Comparison of ENCODE assay signal across 22 mouse cellular contexts in the genomic region with DNA sequence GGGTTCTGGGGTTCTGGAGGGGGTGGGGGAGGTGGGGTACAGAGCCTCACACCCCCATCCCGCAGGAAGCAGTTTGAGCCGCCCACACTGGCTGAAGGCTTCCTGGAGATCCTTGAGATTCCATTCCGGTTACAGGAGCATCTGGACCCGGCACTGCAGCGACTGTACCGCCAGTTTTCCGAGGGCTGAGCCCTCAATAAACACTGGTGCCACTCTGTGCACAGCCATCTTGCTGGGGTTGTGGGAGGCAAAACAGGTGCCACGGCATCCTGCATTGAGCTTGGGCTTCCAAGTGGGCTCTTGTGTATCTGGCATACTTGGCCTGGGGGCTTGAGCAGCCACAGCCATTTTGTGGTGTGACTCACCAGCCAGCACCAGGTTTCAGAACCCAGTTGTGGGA. TPM values are rescaled to one million over a fixed set of nuclear protein-coding genes. Genes with fewer than 3 reads are reported as not detected.
A peak's percentile ranks its signal among the peaks of the same experiment; 100 is the strongest.
DNase-seq lines count a peak whose midpoint lies in the region; ATAC-seq and TF ChIP-seq lines count a peak whose summit lies in the region.
"Had no signal": no experiment of that assay in that cellular context is flagged by ENCODE, and none has a peak within 500 bp of the region (broad histone marks: within the 10 kb centered on the region; RNA-seq: fewer than 3 reads in every experiment).

No protein-coding gene starts in this region.

- H3K27me3 ChIP-seq in intestine, postnatal 0 days (replicated peaks; ENCODE audit: control insufficient read depth, insufficient read depth, low read length) = no peaks in the 10 kb centered on the region
- H3K27me3 ChIP-seq in intestine, embryonic 16.5 days (replicated peaks; ENCODE audit: control insufficient read depth, insufficient read depth, low read length) = no peaks in the 10 kb centered on the region
- H3K27me3 ChIP-seq in midbrain, embryonic 11.5 days (ENCODE audit: control insufficient read depth, insufficient read depth, low read length) = no peaks in the 10 kb centered on the region
- no peaks in the 10 kb centered on the region for H3K27me3 ChIP-seq in midbrain, embryonic 14.5 days (ENCODE audit: control insufficient read depth, insufficient read depth, low read length)
- H3K27me3 ChIP-seq: embryonic facial prominence, embryonic 13.5 days; heart, embryonic 13.5 days; hindbrain, embryonic 12.5 days; hindbrain, embryonic 15.5 days had no signal

- WGBS in intestine, postnatal 0 days = 72% methylated on average over 8 of the region's 8 CpGs
- WGBS in intestine, embryonic 16.5 days = 77% methylated on average over 8 of the region's 8 CpGs
- 93% methylated on average over 8 of the region's 8 CpGs for WGBS in midbrain, embryonic 11.5 days
- WGBS in midbrain, embryonic 14.5 days = 85% methylated on average over 8 of the region's 8 CpGs

- H3K4me3 ChIP-seq in intestine, postnatal 0 days (ENCODE audit: low read depth, low read length) = no peak overlapping the region
- no peak overlapping the region for H3K4me3 ChIP-seq in intestine, embryonic 16.5 days (ENCODE audit: low read length)
- no peak overlapping the region for H3K4me3 ChIP-seq in midbrain, embryonic 11.5 days (ENCODE audit: low read depth, low read length)
- no peak overlapping the region for H3K4me3 ChIP-seq in midbrain, embryonic 14.5 days (replicated peaks; ENCODE audit: low read depth, low read length)
- H3K4me3 ChIP-seq: embryonic facial prominence, embryonic 13.5 days; erythroblast, embryonic 14.5 days; heart, adult 2 months; heart, embryonic 13.5 days; hindbrain, embryonic 12.5 days; hindbrain, embryonic 15.5 days had no signal

- H3K27ac ChIP-seq in intestine, postnatal 0 days (ENCODE audit: low read depth, low read length) = 0 out of 2 replicates have a peak overlapping the region, but pooled peaks have one; percentile 7
- no peak overlapping the region for H3K27ac ChIP-seq in intestine, embryonic 16.5 days (ENCODE audit: low read length)
- no peak overlapping the region for H3K27ac ChIP-seq in midbrain, embryonic 11.5 days (ENCODE audit: low read depth, low read length)
- H3K27ac ChIP-seq in midbrain, embryonic 14.5 days (replicated peaks; ENCODE audit: low read depth, low read length) = no peak overlapping the region
- H3K27ac ChIP-seq: heart, adult 2 months; heart, embryonic 10.5 days; heart, embryonic 13.5 days; hindbrain, embryonic 12.5 days; hindbrain, embryonic 15.5 days had no signal

- peaks cover 47% of the 10 kb centered on the region for H3K36me3 ChIP-seq in intestine, postnatal 0 days (ENCODE audit: control insufficient read depth, insufficient read depth)
- H3K36me3 ChIP-seq in intestine, embryonic 16.5 days (ENCODE audit: control insufficient read depth, insufficient read depth, low read length) = peaks cover 21% of the 10 kb centered on the region
- H3K36me3 ChIP-seq in midbrain, embryonic 11.5 days (ENCODE audit: control insufficient read depth, insufficient read depth, low read length) = peaks cover 26% of the 10 kb centered on the region
- H3K36me3 ChIP-seq in midbrain, embryonic 14.5 days (ENCODE audit: control insufficient read depth, insufficient read depth, low read length) = peaks cover 58% of the 10 kb centered on the region

- H3K9ac ChIP-seq in intestine, postnatal 0 days (ENCODE audit: low read depth, low read length) = no peak overlapping the region
- H3K9ac ChIP-seq in intestine, embryonic 16.5 days (ENCODE audit: low read depth, low read length) = no peak overlapping the region
- no peak overlapping the region for H3K9ac ChIP-seq in midbrain, embryonic 11.5 days (ENCODE audit: low read length)
- no peak overlapping the region for H3K9ac ChIP-seq in midbrain, embryonic 14.5 days (replicated peaks; ENCODE audit: low read length)
- H3K9ac ChIP-seq: embryonic facial prominence, embryonic 13.5 days; forebrain, postnatal 0 days; heart, embryonic 13.5 days; hindbrain, embryonic 12.5 days; hindbrain, embryonic 15.5 days had no signal

- H3K4me1 ChIP-seq in intestine, postnatal 0 days (replicated peaks; ENCODE audit: control insufficient read depth, insufficient read depth, low read length) = peaks cover 20% of the 10 kb centered on the region
- H3K4me1 ChIP-seq in intestine, embryonic 16.5 days (ENCODE audit: control insufficient read depth, insufficient read depth, low read length) = peaks cover 40% of the 10 kb centered on the region
- peaks cover 24% of the 10 kb centered on the region for H3K4me1 ChIP-seq in midbrain, embryonic 11.5 days (ENCODE audit: control insufficient read depth, insufficient read depth, low read length)
- peaks cover 22% of the 10 kb centered on the region for H3K4me1 ChIP-seq in midbrain, embryonic 14.5 days (ENCODE audit: control insufficient read depth, insufficient read depth, low read length)

- intact Hi-C loops in heart, postnatal 10 days (cut with DNase I) = no loop called here

- peak; percentile 28 for DNase-seq in adrenal gland, postnatal 25 days
- DNase-seq in adrenal gland, postnatal 10 days = no peak
- DNase-seq in midbrain, embryonic 11.5 days (ENCODE audit: low spot score, missing footprints) = peak; percentile 85
- DNase-seq in midbrain, embryonic 14.5 days = no peak
- no peak for DNase-seq in heart, postnatal 10 days
- DNase-seq: cerebellum, adult 11 months; cerebellum, adult 9-11 months; cerebellum, postnatal 25 days; forebrain, postnatal 0 days; gastrocnemius, postnatal 36 days; heart, adult 2 months; kidney, adult 18-20 months had no signal

- no peak overlapping the region for H3K4me2 ChIP-seq in intestine, postnatal 0 days (replicated peaks; ENCODE audit: low read depth)
- no peak overlapping the region for H3K4me2 ChIP-seq in intestine, embryonic 16.5 days (ENCODE audit: low read depth, low read length)
- H3K4me2 ChIP-seq in midbrain, embryonic 11.5 days = no peak overlapping the region
- no peak overlapping the region for H3K4me2 ChIP-seq in midbrain, embryonic 14.5 days (ENCODE audit: low read length)
- H3K4me2 ChIP-seq: embryonic facial prominence, embryonic 13.5 days; heart, embryonic 13.5 days; hindbrain, embryonic 12.5 days; hindbrain, embryonic 15.5 days had no signal

- TF ChIP-seq CTCF in intestine, postnatal 0 days (IDR thresholded peaks at IDR 0.05; ENCODE audit: low read depth) = no peak

- ATAC-seq in intestine, postnatal 0 days = no peak
- no peak for ATAC-seq in intestine, embryonic 16.5 days
- no peak for ATAC-seq in midbrain, embryonic 11.5 days (ENCODE audit: low FRiP score)
- ATAC-seq in midbrain, embryonic 14.5 days (ENCODE audit: low FRiP score, low TSS enrichment) = no peak
- ATAC-seq: CD4-positive, CD25-positive, alpha-beta regulatory T cell, adult 4 months; forebrain, embryonic 14.5 days; forebrain, postnatal 0 days had no signal

- no peaks in the 10 kb centered on the region for H3K9me3 ChIP-seq in intestine, postnatal 0 days (ENCODE audit: control insufficient read depth)
- no peaks in the 10 kb centered on the region for H3K9me3 ChIP-seq in intestine, embryonic 16.5 days (ENCODE audit: control insufficient read depth, low read length)
- H3K9me3 ChIP-seq in midbrain, embryonic 11.5 days (ENCODE audit: control insufficient read depth, low read length) = no peaks in the 10 kb centered on the region
- no peaks in the 10 kb centered on the region for H3K9me3 ChIP-seq in midbrain, embryonic 14.5 days (ENCODE audit: control insufficient read depth, low read length)
- H3K9me3 ChIP-seq: embryonic facial prominence, embryonic 13.5 days; heart, embryonic 10.5 days; heart, embryonic 13.5 days; hindbrain, embryonic 12.5 days; hindbrain, embryonic 15.5 days had no signal

RNA-seq across cellular contexts. Expression of a gene that starts 5.5 kb away (rescaled TPM):
- total RNA-seq in adrenal gland, postnatal 25 days (2021) = 53.2 and 55.8 TPM in 2 replicates
- 10 to 100 TPM; 37.6 to 38.6 TPM for total RNA-seq in adrenal gland, postnatal 10 days (2021)
- polyA plus RNA-seq in intestine, postnatal 0 days (2015; fragmentation: Nextera tagmentation; extraction: Ambion mirVana) = 27.7 and 32.0 TPM in 2 replicates
- 26.6 and 30.6 TPM in 2 replicates for polyA plus RNA-seq in intestine, embryonic 16.5 days (2015; fragmentation: Nextera tagmentation; extraction: Ambion mirVana)
- polyA plus RNA-seq in midbrain, embryonic 11.5 days (2014; fragmentation: Nextera tagmentation; extraction: Ambion mirVana) = 26.1 and 28.6 TPM in 2 replicates
- polyA plus RNA-seq in midbrain, embryonic 14.5 days (2014; fragmentation: Nextera tagmentation; extraction: Ambion mirVana) = 28.8 and 30.4 TPM in 2 replicates
- 10 to 100 TPM; 18.1 to 21.6 TPM for total RNA-seq in heart, postnatal 10 days (2021)

RNA-seq across cellular contexts. Expression of a gene that starts 7.2 kb away (rescaled TPM):
- 309 and 326 TPM in 2 replicates for total RNA-seq in adrenal gland, postnatal 25 days (2021)
- total RNA-seq in adrenal gland, postnatal 10 days (2021) = 100 to 1,000 TPM; 239 to 266 TPM
- 112 and 114 TPM in 2 replicates for polyA plus RNA-seq in intestine, postnatal 0 days (2015; fragmentation: Nextera tagmentation; extraction: Ambion mirVana)
- 71.8 and 159 TPM in 2 replicates for polyA plus RNA-seq in intestine, embryonic 16.5 days (2015; fragmentation: Nextera tagmentation; extraction: Ambion mirVana)
- 316 and 350 TPM in 2 replicates for polyA plus RNA-seq in midbrain, embryonic 11.5 days (2014; fragmentation: Nextera tagmentation; extraction: Ambion mirVana)
- 480 and 508 TPM in 2 replicates for polyA plus RNA-seq in midbrain, embryonic 14.5 days (2014; fragmentation: Nextera tagmentation; extraction: Ambion mirVana)
- 100 to 1,000 TPM; 189 to 196 TPM for total RNA-seq in heart, postnatal 10 days (2021)

RNA-seq across cellular contexts. Expression of a gene that starts 13.6 kb away (rescaled TPM):
- total RNA-seq in adrenal gland, postnatal 25 days (2021) = 62.1 and 88.5 TPM in 2 replicates
- total RNA-seq in adrenal gland, postnatal 10 days (2021) = 10 to 100 TPM; 61.9 to 73.1 TPM
- polyA plus RNA-seq in intestine, postnatal 0 days (2015; fragmentation: Nextera tagmentation; extraction: Ambion mirVana) = 47.4 and 48.5 TPM in 2 replicates
- polyA plus RNA-seq in intestine, embryonic 16.5 days (2015; fragmentation: Nextera tagmentation; extraction: Ambion mirVana) = 73.6 and 77.9 TPM in 2 replicates
- polyA plus RNA-seq in midbrain, embryonic 11.5 days (2014; fragmentation: Nextera tagmentation; extraction: Ambion mirVana) = 63.4 and 69.4 TPM in 2 replicates
- polyA plus RNA-seq in midbrain, embryonic 14.5 days (2014; fragmentation: Nextera tagmentation; extraction: Ambion mirVana) = 107 and 122 TPM in 2 replicates
- 10 to 100 TPM; 38.4 to 44.7 TPM for total RNA-seq in heart, postnatal 10 days (2021)

RNA-seq across cellular contexts. Expression of a gene that starts 13.6 kb away (rescaled TPM):
- total RNA-seq in adrenal gland, postnatal 25 days (2021) = 116 and 138 TPM in 2 replicates
- 100 to 1,000 TPM in 1 of 2 experiments, 10 to 100 TPM in 1; 92.4 to 109 TPM for total RNA-seq in adrenal gland, postnatal 10 days (2021)
- 71.6 and 76.5 TPM in 2 replicates for polyA plus RNA-seq in intestine, postnatal 0 days (2015; fragmentation: Nextera tagmentation; extraction: Ambion mirVana)
- polyA plus RNA-seq in intestine, embryonic 16.5 days (2015; fragmentation: Nextera tagmentation; extraction: Ambion mirVana) = 105 and 107 TPM in 2 replicates
- 31.8 and 34.3 TPM in 2 replicates for polyA plus RNA-seq in midbrain, embryonic 11.5 days (2014; fragmentation: Nextera tagmentation; extraction: Ambion mirVana)
- polyA plus RNA-seq in midbrain, embryonic 14.5 days (2014; fragmentation: Nextera tagmentation; extraction: Ambion mirVana) = 61.9 and 63.7 TPM in 2 replicates
- total RNA-seq in heart, postnatal 10 days (2021) = 10 to 100 TPM; 76.8 to 78.4 TPM

RNA-seq across cellular contexts. Expression of a gene that starts 30.1 kb away (rescaled TPM):
- 93.7 and 103 TPM in 2 replicates for total RNA-seq in adrenal gland, postnatal 25 days (2021)
- 10 to 100 TPM; 73.7 to 83.7 TPM for total RNA-seq in adrenal gland, postnatal 10 days (2021)
- 60.0 and 62.9 TPM in 2 replicates for polyA plus RNA-seq in intestine, postnatal 0 days (2015; fragmentation: Nextera tagmentation; extraction: Ambion mirVana)
- polyA plus RNA-seq in intestine, embryonic 16.5 days (2015; fragmentation: Nextera tagmentation; extraction: Ambion mirVana) = 86.6 and 98.5 TPM in 2 replicates
- polyA plus RNA-seq in midbrain, embryonic 11.5 days (2014; fragmentation: Nextera tagmentation; extraction: Ambion mirVana) = 69.5 and 75.4 TPM in 2 replicates
- polyA plus RNA-seq in midbrain, embryonic 14.5 days (2014; fragmentation: Nextera tagmentation; extraction: Ambion mirVana) = 114 and 128 TPM in 2 replicates
- total RNA-seq in heart, postnatal 10 days (2021) = 10 to 100 TPM; 67.7 to 77.1 TPM

Comparison
In these comparisons a context has a peak if more than half of its experiments do, and no peak if none do; other contexts are left out.
1. DNase-seq: peak in adrenal gland, postnatal 25 days (single experiment) and midbrain, embryonic 11.5 days (single experiment); none in adrenal gland, postnatal 10 days (single experiment), midbrain, embryonic 14.5 days (single experiment) and heart, postnatal 10 days (0 of 2).